Mouse (Mus musculus) E14TG2a.4 (cell line): ENCODE results near the gene Foxo6.

Experiments used
- CTCF ChIP-seq: conservative IDR thresholded peaks from 2 replicates; pipeline ENCODE4 v1.5.1; 2014; ENCODE audit warnings: low read length
- POU5F1 ChIP-seq: IDR thresholded peaks from 2 replicates; pipeline ENCODE4 v1.6.1; 2014; ENCODE audit warnings: low read length, borderline replicate concordance

GRCm38 (mm10) chr4:120283141-120283540 lies 4.0 kb downstream of the Foxo6 start:
- TF ChIP-seq CTCF, result no peak
- no peak for TF ChIP-seq POU5F1
